Mouse (Mus musculus): Measurements from ENCODE around the gene Loxl1. TPM values are rescaled to one million over a fixed set of nuclear protein-coding genes. Genes with fewer than 3 reads are reported as not detected.
"Not testable (repeated sequence)": the region's sequence is repeated elsewhere in the genome, so short reads cannot be mapped to it uniquely, and the experiment has no call there.

Gene Loxl1
- polyA plus RNA-seq, 1 experiment from 2014 or later = 9.9 TPM

GRCm38 (mm10) chr9:58250730-58251129, 62.3 kb downstream of the Loxl1 start:
- DNase-seq (ENCODE audit: low spot score, missing footprints) = peak; percentile 57
- H3K4me1 ChIP-seq (ENCODE audit: control insufficient read depth, insufficient read depth, low read length) = peaks cover 19% of the 10 kb centered on the region
- not testable (repeated sequence) for H3K4me3 ChIP-seq (ENCODE audit: low read depth, low read length); H3K4me2 ChIP-seq; H3K9me3 ChIP-seq (ENCODE audit: control insufficient read depth, low read length); ATAC-seq (ENCODE audit: low FRiP score); H3K9ac ChIP-seq (ENCODE audit: low read length); H3K27ac ChIP-seq (ENCODE audit: low read depth, low read length); H3K27me3 ChIP-seq (ENCODE audit: control insufficient read depth, insufficient read depth, low read length); H3K36me3 ChIP-seq (ENCODE audit: control insufficient read depth, insufficient read depth, low read length)
- WGBS = 91% methylated on average over 1 of the region's 1 CpGs

GRCm38 (mm10) chr9:58250322-58250721, 62.7 kb downstream of the Loxl1 start:
- peak overlapping the region; percentile 66 for H3K4me2 ChIP-seq
- no peaks in the 10 kb centered on the region for H3K9me3 ChIP-seq (ENCODE audit: control insufficient read depth, low read length)
- H3K27me3 ChIP-seq (ENCODE audit: control insufficient read depth, insufficient read depth, low read length) = no peaks in the 10 kb centered on the region
- peaks cover 19% of the 10 kb centered on the region for H3K4me1 ChIP-seq (ENCODE audit: control insufficient read depth, insufficient read depth, low read length)
- no peak overlapping the region for H3K27ac ChIP-seq (ENCODE audit: low read depth, low read length)
- no peaks in the 10 kb centered on the region for H3K36me3 ChIP-seq (ENCODE audit: control insufficient read depth, insufficient read depth, low read length)
- ATAC-seq (ENCODE audit: low FRiP score) (no peak), DNase-seq (ENCODE audit: low spot score, missing footprints) (peak; percentile 84)
- no peak overlapping the region; the same call in 1 of the 2 replicates for H3K9ac ChIP-seq (ENCODE audit: low read length)
- no peak overlapping the region for H3K4me3 ChIP-seq (ENCODE audit: low read depth, low read length)
- WGBS = 79% methylated on average over 8 of the region's 8 CpGs

GRCm38 (mm10) chr9:58249592-58250192, 63.3 kb downstream of the Loxl1 start, which contains the start of gene Pml:
Gene Pml (minus strand): TSS chr9:58249786.
- DNase-seq (ENCODE audit: low spot score, missing footprints) (peak; percentile 94), ATAC-seq (ENCODE audit: low FRiP score) (no peak)
- Histone ChIP-seq H3K4me2 (peak within 1 kb of the TSS; percentile 66), H3K4me1 (ENCODE audit: control insufficient read depth, insufficient read depth, low read length) (peaks cover 19% of the 10 kb centered on the region), H3K9ac (ENCODE audit: low read length) (peak within 1 kb of the TSS; percentile 78), H3K27me3 (ENCODE audit: control insufficient read depth, insufficient read depth, low read length) (no peaks in the 10 kb centered on the region), H3K36me3 (ENCODE audit: control insufficient read depth, insufficient read depth, low read length) (no peaks in the 10 kb centered on the region), H3K9me3 (ENCODE audit: control insufficient read depth, low read length) (no peaks in the 10 kb centered on the region), H3K27ac (ENCODE audit: low read depth, low read length) (peak within 1 kb of the TSS; percentile 22; the same call in 1 of the 2 replicates), H3K4me3 (ENCODE audit: low read depth, low read length) (peak within 1 kb of the TSS; percentile 45)
- under 1% methylated on average over 16 of the region's 16 CpGs for WGBS

- no peaks in the 10 kb centered on the region for H3K27me3 ChIP-seq (ENCODE audit: control insufficient read depth, insufficient read depth, low read length)
- H3K4me1 ChIP-seq (ENCODE audit: control insufficient read depth, insufficient read depth, low read length) = peaks cover 19% of the 10 kb centered on the region
- H3K4me3 ChIP-seq (ENCODE audit: low read depth, low read length) = peak overlapping the region; percentile 45
- DNase-seq (ENCODE audit: low spot score, missing footprints) = peak; percentile 78
- no peaks in the 10 kb centered on the region for H3K9me3 ChIP-seq (ENCODE audit: control insufficient read depth, low read length)
- 49% methylated on average over 7 of the region's 7 CpGs for WGBS
- H3K9ac ChIP-seq (ENCODE audit: low read length) = peak overlapping the region; percentile 78
- H3K4me2 ChIP-seq = peak overlapping the region; percentile 66
- no peak overlapping the region for H3K27ac ChIP-seq (ENCODE audit: low read depth, low read length)
- no peak for ATAC-seq (ENCODE audit: low FRiP score)
- no peaks in the 10 kb centered on the region; the same call in 1 of the 2 replicates for H3K36me3 ChIP-seq (ENCODE audit: control insufficient read depth, insufficient read depth, low read length)
These were observed 64.1 kb downstream of the Loxl1 start for GRCm38 (mm10) chr9:58248746-58249413.

GRCm38 (mm10) chr9:58247064-58247759, 65.8 kb downstream of the Loxl1 start:
- ATAC-seq (ENCODE audit: low FRiP score) = peak; percentile 73
- 13% methylated on average over 25 of the region's 25 CpGs for WGBS
- H3K27me3 ChIP-seq (ENCODE audit: control insufficient read depth, insufficient read depth, low read length) = no peaks in the 10 kb centered on the region
- 0 out of 2 replicates have a peak overlapping the region, but pooled peaks have one; percentile 15 for H3K4me3 ChIP-seq (ENCODE audit: low read depth, low read length)
- peak overlapping the region; percentile 27 for H3K4me2 ChIP-seq
- no peaks in the 10 kb centered on the region for H3K9me3 ChIP-seq (ENCODE audit: control insufficient read depth, low read length)
- H3K36me3 ChIP-seq (ENCODE audit: control insufficient read depth, insufficient read depth, low read length) = no peaks in the 10 kb centered on the region; the same call in 1 of the 2 replicates
- H3K27ac ChIP-seq (ENCODE audit: low read depth, low read length) = no peak overlapping the region
- H3K4me1 ChIP-seq (ENCODE audit: control insufficient read depth, insufficient read depth, low read length) = peaks cover 15% of the 10 kb centered on the region; the same call in 1 of the 2 replicates
- peak; percentile 97 for DNase-seq (ENCODE audit: low spot score, missing footprints)
- peak overlapping the region; percentile 41 for H3K9ac ChIP-seq (ENCODE audit: low read length)

GRCm38 (mm10) chr9:58246083-58246591, 66.8 kb downstream of the Loxl1 start:
- ATAC-seq (ENCODE audit: low FRiP score) = no peak
- Histone ChIP-seq H3K9me3 (ENCODE audit: control insufficient read depth, low read length) (no peaks in the 10 kb centered on the region), H3K27ac (ENCODE audit: low read depth, low read length) (no peak overlapping the region), H3K27me3 (ENCODE audit: control insufficient read depth, insufficient read depth, low read length) (no peaks in the 10 kb centered on the region), H3K36me3 (ENCODE audit: control insufficient read depth, insufficient read depth, low read length) (no peaks in the 10 kb centered on the region; the same call in 1 of the 2 replicates), H3K4me2 (no peak overlapping the region), H3K9ac (ENCODE audit: low read length) (no peak overlapping the region), H3K4me1 (ENCODE audit: control insufficient read depth, insufficient read depth, low read length) (peaks cover 15% of the 10 kb centered on the region; the same call in 1 of the 2 replicates), H3K4me3 (ENCODE audit: low read depth, low read length) (no peak overlapping the region)
- 74% methylated on average over 4 of the region's 4 CpGs for WGBS
- DNase-seq (ENCODE audit: low spot score, missing footprints) = peak; percentile 72

- Histone ChIP-seq H3K27ac (ENCODE audit: low read depth, low read length) (no peak overlapping the region), H3K36me3 (ENCODE audit: control insufficient read depth, insufficient read depth, low read length) (no peaks in the 10 kb centered on the region; the same call in 1 of the 2 replicates), H3K27me3 (ENCODE audit: control insufficient read depth, insufficient read depth, low read length) (no peaks in the 10 kb centered on the region), H3K4me1 (ENCODE audit: control insufficient read depth, insufficient read depth, low read length) (peaks cover 6% of the 10 kb centered on the region; the same call in 1 of the 2 replicates), H3K4me2 (no peak overlapping the region), H3K9ac (ENCODE audit: low read length) (no peak overlapping the region), H3K9me3 (ENCODE audit: control insufficient read depth, low read length) (no peaks in the 10 kb centered on the region), H3K4me3 (ENCODE audit: low read depth, low read length) (no peak overlapping the region)
- WGBS = 93% methylated on average over 6 of the region's 6 CpGs
- ATAC-seq (ENCODE audit: low FRiP score) (no peak), DNase-seq (ENCODE audit: low spot score, missing footprints) (no peak)
These were observed 69.3 kb downstream of the Loxl1 start for GRCm38 (mm10) chr9:58243696-58244095.

GRCm38 (mm10) chr9:58242696-58243095, 70.3 kb downstream of the Loxl1 start:
- ATAC-seq (ENCODE audit: low FRiP score) = no peak
- H3K4me2 ChIP-seq = no peak overlapping the region
- no peak overlapping the region for H3K4me3 ChIP-seq (ENCODE audit: low read depth, low read length)
- H3K9me3 ChIP-seq (ENCODE audit: control insufficient read depth, low read length) = no peaks in the 10 kb centered on the region
- peaks cover under 1% of the 10 kb centered on the region; the same call in 1 of the 2 replicates for H3K4me1 ChIP-seq (ENCODE audit: control insufficient read depth, insufficient read depth, low read length)
- DNase-seq (ENCODE audit: low spot score, missing footprints) = no peak
- H3K36me3 ChIP-seq (ENCODE audit: control insufficient read depth, insufficient read depth, low read length) = no peaks in the 10 kb centered on the region; the same call in 1 of the 2 replicates
- no peak overlapping the region for H3K27ac ChIP-seq (ENCODE audit: low read depth, low read length)
- H3K27me3 ChIP-seq (ENCODE audit: control insufficient read depth, insufficient read depth, low read length) = no peaks in the 10 kb centered on the region
- 95% methylated on average over 5 of the region's 5 CpGs for WGBS
- H3K9ac ChIP-seq (ENCODE audit: low read length) = no peak overlapping the region
